Mouse (Mus musculus) left cerebral cortex, adult 18-20 months (tissue): ENCODE data around the gene Frmd4a. TPM values are rescaled to one million over a fixed set of nuclear protein-coding genes. Genes with fewer than 3 reads are reported as not detected.
"Not testable (repeated sequence)": the region's sequence is repeated elsewhere in the genome, so short reads cannot be mapped to it uniquely, and the experiment has no call there.

Experiments used
- DNase-seq, 2 experiments: peaks; one replicate each; pipeline ENCODE4 v3.0.0; 2021 to 2022; ENCODE audit warnings: low spot score in 2 of 2, mixed read lengths in 1 of 2
- total RNA-seq, 2 experiments: library from RNA; stranded (reverse); gene quantifications; 2 replicates each; pipeline ENCODE4 v1.2.3; 2021

Gene Frmd4a
- total RNA-seq, 2 experiments from 2014 or later: 42.3 to 47.3 TPM

DNA sequence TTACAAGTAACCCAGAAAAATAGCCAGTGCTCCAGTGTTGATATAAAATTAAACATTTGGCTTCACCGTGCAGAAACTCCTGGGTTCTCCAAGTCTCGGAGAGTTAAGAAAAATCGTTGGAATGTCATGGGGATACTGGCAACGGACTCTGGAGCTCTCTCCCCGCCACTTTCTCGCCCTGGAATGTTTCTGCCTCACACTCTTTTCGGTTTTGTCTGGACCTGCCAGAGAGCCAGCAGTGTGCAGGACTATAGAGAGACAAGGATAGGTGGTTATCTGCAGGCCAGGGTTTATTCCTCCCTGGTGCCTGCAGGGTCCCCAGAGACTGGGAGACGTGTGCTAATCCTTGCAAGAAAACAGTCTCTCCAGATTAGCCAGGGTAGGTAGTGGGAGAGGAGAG is 314.9 kb downstream of the Frmd4a start:
- DNase-seq: no peak

- DNase-seq: no peak
Observed at GRCm38 (mm10) chr2:4334201-4334600, 316.7 kb downstream of the Frmd4a start.

DNA sequence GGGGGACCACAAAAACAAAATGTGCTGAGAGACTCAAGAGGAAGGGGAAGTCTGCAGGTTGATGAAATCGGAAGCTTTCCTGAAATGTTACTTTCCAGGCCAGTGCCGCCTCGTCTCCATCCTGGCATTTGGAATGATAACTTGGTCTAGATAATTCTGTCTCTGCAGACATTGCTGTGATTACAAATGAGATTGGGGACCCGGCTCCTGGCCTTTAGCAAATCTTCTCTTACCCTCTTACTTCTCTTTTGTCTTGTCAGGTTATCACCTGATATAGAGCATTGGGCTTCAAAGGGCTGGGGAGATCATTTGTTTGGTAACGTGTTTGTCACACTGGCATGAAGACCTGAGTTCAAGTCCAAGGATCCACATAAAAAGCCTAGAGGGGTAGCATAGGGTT is 317.4 kb downstream of the Frmd4a start:
- DNase-seq: no peak

GRCm38 (mm10) chr2:4335881-4336280 is 318.4 kb downstream of the Frmd4a start:
- no peak for DNase-seq

- DNase-seq: not testable (repeated sequence)
Observed at GRCm38 (mm10) chr2:4338290-4338689, 320.8 kb downstream of the Frmd4a start.

DNA sequence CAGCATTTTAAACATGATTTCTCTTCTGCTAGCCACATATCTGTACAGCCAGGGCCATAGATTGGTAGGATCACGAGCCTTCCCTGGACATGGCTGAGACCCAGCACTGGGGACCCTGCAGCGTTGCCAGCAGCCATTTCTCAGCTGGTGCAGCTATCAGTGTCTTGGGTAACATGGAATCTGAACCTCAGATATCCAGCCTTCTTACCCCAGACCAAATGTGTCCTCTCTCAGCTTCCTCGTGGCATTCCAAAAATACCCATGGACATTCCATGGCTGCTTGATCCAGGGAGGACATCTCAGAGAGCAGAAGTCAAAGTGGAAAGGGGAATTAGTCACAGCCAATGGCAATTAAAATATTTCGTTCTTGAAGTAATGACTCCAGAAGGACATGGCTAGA is 321.6 kb downstream of the Frmd4a start:
- no peak for DNase-seq

- no peak for DNase-seq
Observed at GRCm38 (mm10) chr2:4339530-4340218, 322.2 kb downstream of the Frmd4a start.

DNA sequence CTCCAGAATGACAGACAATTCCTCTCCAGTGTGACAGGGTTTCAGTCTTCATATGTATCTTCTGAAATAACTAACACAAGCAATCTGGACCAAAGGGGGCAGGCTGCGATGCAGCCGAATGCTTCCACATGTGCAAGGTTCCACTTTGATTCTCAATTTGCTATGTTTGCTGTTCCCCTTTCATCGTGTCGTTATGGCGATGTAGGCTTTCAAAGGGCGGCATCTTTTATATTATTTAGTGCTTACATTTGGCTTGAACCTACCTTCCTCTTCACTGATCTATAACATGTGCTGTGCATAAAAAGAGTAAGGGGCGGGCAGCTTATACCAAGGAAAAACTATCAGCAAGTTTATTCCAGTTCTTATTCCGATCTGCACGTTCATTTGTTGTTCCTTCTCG is 322.9 kb downstream of the Frmd4a start:
- DNase-seq: no peak

DNA sequence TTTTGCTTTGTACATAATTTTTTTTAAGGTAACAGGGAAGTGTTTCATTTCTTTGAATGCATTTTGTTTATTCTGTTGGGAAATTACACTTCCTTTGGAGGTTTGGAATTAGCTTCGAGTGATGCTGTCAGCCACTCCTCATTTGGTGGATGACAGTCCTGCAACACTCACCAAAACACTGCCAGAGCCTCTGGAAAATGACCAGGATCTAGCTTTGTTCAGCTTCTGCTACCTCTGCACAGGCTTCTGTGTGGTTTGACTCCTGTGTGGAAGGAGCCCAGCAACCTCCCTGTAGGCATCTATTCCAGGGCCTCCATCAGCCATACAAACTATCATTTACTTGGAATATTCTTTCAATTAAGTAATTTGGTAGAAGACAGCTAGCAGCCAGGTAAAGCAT is 323.6 kb downstream of the Frmd4a start:
- no peak for DNase-seq

DNA sequence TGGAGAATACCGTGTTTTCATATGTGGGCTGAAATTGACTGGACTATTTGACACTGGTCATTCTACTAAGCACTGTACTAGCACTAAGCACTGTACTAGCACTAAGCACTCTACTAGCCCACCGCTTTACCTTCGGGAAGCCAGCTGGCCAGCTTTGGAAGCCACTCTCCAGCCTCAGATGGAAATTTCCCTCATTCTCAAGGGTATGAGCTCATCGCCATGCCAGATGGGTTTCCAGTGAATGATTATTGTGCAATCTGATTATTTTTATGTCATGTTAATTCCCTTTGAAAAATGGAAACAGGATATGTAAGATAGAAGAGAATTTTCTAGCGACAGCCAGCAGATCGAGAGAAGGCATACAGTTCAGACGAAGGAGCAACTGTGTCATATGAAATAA is 324.5 kb downstream of the Frmd4a start:
- no peak for DNase-seq

GRCm38 (mm10) chr2:4344411-4344810 is 326.9 kb downstream of the Frmd4a start:
- no peak for DNase-seq

DNA sequence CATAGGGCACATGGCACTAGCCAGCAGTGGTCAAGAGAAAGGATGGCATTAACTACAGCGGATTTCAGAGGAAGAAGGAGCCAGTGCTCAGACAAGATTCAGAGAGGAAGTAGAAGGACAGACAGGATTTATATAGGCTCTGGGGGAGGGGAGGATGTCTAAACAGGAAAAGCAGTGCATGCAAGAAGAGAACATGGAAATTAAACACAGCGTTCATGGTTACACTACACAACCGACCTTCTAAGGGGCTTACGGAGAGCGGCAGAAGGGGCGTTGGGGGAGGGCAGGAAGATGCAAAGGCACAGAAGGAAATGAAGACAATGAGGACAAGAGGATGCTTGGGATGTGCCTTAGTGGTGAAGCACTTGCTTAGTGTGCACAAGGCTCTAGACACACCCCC is 328.7 kb downstream of the Frmd4a start:
- DNase-seq: no peak

GRCm38 (mm10) chr2:4346953-4347352 is 329.4 kb downstream of the Frmd4a start:
- no peak for DNase-seq

DNA sequence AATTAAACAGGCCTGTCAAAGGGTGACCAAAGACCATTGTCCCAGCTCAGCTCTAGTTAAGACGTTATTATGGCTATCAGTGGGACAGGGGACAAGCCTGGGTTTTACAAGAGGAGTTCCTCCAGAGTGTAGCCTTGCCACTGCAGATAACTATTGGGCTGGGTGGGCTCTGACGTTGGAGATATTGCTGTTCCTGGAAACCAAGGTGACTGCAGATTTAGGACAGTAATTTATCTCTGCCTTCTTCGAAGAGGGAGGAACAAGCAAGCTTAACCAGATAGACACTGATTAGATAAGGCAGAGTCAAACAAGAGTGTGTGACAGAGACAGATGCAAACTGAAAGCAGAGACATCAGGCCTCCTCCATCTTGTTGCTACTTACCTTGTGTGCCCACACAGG is 330.3 kb downstream of the Frmd4a start:
- no peak for DNase-seq

DNA sequence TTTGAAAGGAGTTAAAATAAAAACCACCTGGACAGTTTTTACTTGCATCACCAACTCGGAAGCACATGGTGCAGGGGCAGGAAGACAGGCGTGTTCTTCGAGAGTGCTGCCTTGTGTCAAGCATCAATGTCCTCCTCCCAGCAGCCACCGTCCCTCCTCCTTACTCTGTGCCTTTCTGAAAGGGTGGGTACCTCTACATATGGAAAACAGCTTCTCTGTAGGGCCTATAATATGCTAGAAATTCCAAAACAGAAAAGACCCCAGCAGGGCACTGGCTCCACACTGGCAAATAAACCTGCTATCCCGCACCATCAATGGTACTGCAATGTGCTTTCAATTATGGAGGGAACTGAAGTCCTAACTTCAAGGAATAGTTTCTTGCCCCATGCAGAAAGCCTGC is 331.0 kb downstream of the Frmd4a start:
- DNase-seq: no peak

DNA sequence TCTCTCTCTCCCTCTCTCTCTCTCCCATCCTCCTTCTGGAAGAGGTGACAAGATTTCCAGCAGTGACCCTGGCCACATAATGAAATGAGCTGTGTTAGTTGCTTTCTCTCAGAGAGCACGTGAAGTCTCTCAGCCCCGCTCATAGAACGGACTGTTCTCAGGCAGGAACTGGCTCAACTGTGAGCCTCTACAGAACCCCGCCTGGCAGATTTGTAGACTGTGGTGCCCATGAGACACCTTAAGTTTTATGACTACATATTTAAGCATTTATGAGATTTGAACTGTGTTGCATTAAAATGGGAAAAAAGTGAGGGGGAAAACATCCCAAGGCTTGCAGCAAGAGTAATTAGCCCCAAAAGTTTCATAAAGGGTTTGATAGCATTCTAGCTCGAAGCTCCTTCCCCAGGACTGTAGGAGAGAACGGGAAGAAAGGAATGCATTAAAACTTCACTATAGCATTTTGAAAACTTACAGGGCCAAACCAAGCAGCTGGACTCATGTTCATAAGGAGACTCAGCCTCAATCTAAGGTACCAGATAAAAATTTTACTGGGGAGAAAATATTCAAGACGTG is 339.4 kb downstream of the Frmd4a start:
- DNase-seq: no peak

- no peak for DNase-seq
Observed at GRCm38 (mm10) chr2:4361981-4362834, 344.7 kb downstream of the Frmd4a start.

GRCm38 (mm10) chr2:4364908-4365307 is 347.4 kb downstream of the Frmd4a start:
- no peak for DNase-seq

DNA sequence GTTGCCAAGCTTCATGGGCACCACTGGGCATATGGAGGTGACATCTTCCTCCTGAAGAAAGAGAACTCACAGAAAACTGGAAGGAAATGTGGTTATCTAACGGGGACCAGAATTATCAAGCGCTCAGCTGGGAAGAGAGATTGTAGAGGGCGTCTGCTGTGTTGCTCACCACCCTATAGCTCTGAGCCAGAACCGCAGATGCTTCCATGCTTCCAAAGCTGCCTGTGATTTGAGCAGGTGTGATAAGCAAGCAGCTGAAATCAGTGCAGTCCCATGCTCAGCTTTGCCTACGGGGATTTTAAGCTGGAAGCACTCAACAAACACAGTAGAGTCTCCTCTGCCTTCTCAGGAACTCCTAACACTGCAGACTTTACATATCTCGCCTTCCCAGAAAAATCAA is 351.0 kb downstream of the Frmd4a start:
- peak in 1 of 2 experiments; percentile 19 for DNase-seq

DNA sequence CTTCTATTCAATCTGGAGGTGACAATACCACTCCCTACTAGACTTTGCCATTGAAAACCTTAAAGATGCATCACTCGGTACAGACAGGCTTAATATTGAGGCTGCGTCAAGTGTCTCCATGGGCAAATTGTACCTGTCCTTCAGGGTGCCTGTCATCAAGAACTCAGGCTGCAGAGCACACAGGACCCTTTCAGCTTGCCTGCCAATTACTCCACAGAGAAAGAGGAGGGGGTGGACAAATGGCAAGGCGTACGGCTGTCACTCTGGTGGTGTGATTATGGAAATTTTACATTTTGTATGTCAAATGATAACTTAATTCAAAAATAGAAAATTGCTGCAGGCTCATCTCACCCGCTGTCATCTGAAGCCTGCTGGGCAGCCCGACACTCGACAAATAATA is 353.0 kb downstream of the Frmd4a start:
- no peak for DNase-seq

DNA sequence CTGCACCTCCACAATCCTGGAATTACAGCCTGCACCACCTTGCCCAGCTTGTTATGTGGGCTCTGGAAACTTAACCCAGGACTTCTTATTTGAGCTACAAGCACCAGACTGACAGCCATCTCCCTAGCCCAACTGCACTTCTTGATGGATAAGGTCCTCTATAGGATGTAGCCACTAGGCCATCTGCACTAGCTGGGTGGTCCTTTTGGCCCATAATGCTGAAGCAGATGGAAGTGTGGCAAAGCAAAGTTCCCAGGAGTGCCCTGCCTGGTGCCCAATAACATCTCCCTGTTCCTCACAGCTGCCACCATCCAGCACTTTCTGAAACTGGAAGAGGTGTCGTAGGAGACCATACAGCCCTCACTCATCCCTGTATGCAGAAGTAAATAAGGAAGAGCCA is 353.8 kb downstream of the Frmd4a start:
- DNase-seq: no peak

DNA sequence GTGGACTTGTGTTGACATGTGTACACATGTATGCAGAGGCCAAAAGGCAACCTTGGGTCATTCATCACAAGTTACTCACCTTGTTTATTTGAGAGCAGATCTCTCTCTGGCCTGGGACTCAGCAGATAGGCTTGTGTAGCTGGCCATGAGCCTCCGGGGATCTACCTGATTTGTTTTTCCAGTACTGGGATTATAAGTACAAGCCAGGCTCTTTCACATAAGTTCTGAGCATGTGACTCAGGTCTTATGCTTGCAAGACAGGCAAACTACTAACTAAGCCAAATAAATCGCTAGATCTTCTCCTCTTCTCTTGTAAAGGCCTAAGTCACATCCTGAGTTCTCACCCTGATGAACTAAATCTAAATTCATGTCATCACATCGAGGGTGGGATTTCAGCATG is 361.3 kb downstream of the Frmd4a start:
- DNase-seq: no peak
